Mouse (Mus musculus): ENCODE data around the gene Jag1. TPM values are rescaled to one million over a fixed set of nuclear protein-coding genes. Genes with fewer than 3 reads are reported as not detected.

Jag1 gene
- total RNA-seq, 2 experiments from 2014 or later = 3.9 to 6.8 TPM

GRCm38 (mm10) chr2:137064513-137064912 is 51.9 kb downstream of the Jag1 start:
- no peak for DNase-seq (ENCODE audit: low spot score)

GRCm38 (mm10) chr2:137063829-137064228 is 52.6 kb downstream of the Jag1 start:
- no peak for DNase-seq (ENCODE audit: low spot score)

GRCm38 (mm10) chr2:137049906-137050305 is 66.5 kb downstream of the Jag1 start:
- peak; percentile 57 for DNase-seq (ENCODE audit: low spot score)

- no peak for DNase-seq (ENCODE audit: low spot score)
These were observed 67.1 kb downstream of the Jag1 start for GRCm38 (mm10) chr2:137049367-137049766.

- no peak for DNase-seq (ENCODE audit: low spot score)
These were observed 72.3 kb downstream of the Jag1 start for GRCm38 (mm10) chr2:137044122-137044521.

Other genes with a start within 250 kb of the Jag1 start
- gene AL731706.2, start 231.0 kb downstream of the Jag1 start, total RNA-seq (2021) = 10 to 100 TPM; 35.3 to 38.5 TPM
- gene Slx4ip, start 225.4 kb downstream of the Jag1 start, total RNA-seq (2021) = 1 to 10 TPM; 2.7 TPM
- 10 to 100 TPM; 20.4 to 21.5 TPM for gene AL731706.1, start 225.3 kb downstream of the Jag1 start, total RNA-seq (2021)
- gene Mkks, start 225.3 kb downstream of the Jag1 start, total RNA-seq (2021) = 10 to 100 TPM; 31.2 to 40.4 TPM